Mouse (Mus musculus): ENCODE results near the gene Lpar1. TPM values are rescaled to one million over a fixed set of nuclear protein-coding genes. Genes with fewer than 3 reads are reported as not detected.
A peak's percentile ranks its signal among the peaks of the same experiment; 100 is the strongest.

Gene Lpar1
- polyA plus RNA-seq (2015; fragmentation: Nextera tagmentation; extraction: Ambion mirVana): 43.7 and 44.4 TPM in 2 replicates

DNA sequence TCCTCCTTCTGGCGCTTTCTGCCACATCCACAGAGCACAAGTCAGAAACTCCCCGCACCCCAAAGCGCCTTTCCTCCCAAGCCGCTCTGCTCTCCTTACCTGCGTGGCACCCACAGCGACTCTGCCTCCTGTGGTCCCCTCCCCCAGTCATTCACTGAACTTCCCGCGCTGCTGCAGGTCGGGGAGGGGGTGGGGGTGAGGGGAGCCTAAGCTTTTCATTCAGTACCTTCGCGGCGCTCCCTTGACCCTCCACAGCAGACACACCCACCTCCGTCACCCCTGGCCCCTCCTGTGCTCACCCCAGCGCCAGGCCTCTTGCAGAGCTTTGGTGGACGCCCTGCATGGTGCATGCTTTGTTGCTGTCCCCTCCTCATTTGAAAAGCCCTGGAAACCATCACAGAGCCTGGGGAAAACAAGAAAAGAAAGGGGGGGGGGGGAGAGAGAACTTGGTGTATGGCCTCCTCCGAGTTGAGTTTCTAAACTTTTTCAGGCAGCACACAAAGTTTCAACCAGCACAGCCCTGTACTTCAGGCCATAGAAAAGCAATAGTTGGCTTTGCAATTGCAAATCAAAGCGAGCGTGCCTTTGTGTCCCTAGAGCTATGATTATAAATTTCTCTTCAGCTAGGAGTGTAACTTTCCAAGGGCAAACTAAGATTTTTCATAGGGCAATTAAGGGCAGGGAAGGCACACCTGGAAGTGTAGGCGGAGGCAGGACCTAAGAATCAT, at the start of gene Lpar1:
TSS of gene Lpar1 (minus strand) at position 268 of the 728 bp plus-strand sequence.
- Histone ChIP-seq H3K4me2 (ENCODE audit: low read depth, low read length) (peak within 1 kb of the TSS; percentile 85), H3K4me3 (ENCODE audit: low read length) (peak within 1 kb of the TSS; percentile 82), H3K27me3 (ENCODE audit: control insufficient read depth, insufficient read depth, low read depth, low read length) (no peaks in the 10 kb centered on the region), H3K36me3 (ENCODE audit: control insufficient read depth, insufficient read depth, low read length) (no peaks in the 10 kb centered on the region), H3K9me3 (ENCODE audit: control insufficient read depth, low read length) (no peaks in the 10 kb centered on the region; the same call in 1 of the 2 replicates), H3K27ac (ENCODE audit: low read length) (peak within 1 kb of the TSS; percentile 91), H3K9ac (ENCODE audit: low read length) (peak within 1 kb of the TSS; percentile 84), H3K4me1 (replicated peaks; ENCODE audit: control insufficient read depth, insufficient read depth, low read length) (peaks cover 7% of the 10 kb centered on the region)
- peak; percentile 49 for ATAC-seq (ENCODE audit: low read depth)
- WGBS: 9% methylated on average over 19 of the region's 19 CpGs

DNA sequence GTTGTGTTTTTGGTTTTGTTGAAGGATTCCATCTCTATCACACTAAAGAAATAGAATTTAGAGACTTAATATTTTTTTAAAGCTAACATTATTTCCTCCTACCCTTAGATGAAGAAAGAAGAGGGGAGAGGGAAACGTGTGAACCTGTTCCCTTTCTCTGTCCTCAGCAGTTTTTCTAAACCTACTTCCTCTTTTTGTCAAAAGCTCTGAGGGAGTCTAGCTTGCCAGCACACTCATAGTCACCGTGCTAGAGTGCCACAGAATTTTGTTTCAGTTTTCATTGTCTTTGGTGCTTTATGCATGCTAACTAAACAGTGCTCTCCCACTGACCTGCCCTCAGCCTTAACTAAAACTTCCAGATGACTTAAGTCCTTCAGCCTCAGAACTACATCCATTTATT, 32.2 kb upstream of the Lpar1 start:
- no peak overlapping the region for H3K4me2 ChIP-seq (ENCODE audit: low read depth, low read length)
- WGBS: 27% methylated on average over 2 of the region's 2 CpGs
- H3K36me3 ChIP-seq (ENCODE audit: control insufficient read depth, insufficient read depth, low read length): no peaks in the 10 kb centered on the region
- H3K9ac ChIP-seq (ENCODE audit: low read length): no peak overlapping the region
- no peak overlapping the region for H3K4me3 ChIP-seq (ENCODE audit: low read length)
- no peaks in the 10 kb centered on the region for H3K27me3 ChIP-seq (ENCODE audit: control insufficient read depth, insufficient read depth, low read depth, low read length)
- ATAC-seq (ENCODE audit: low read depth): no peak
- H3K9me3 ChIP-seq (ENCODE audit: control insufficient read depth, low read length): no peaks in the 10 kb centered on the region
- H3K4me1 ChIP-seq (replicated peaks; ENCODE audit: control insufficient read depth, insufficient read depth, low read length): no peaks in the 10 kb centered on the region
- no peak overlapping the region for H3K27ac ChIP-seq (ENCODE audit: low read length)

DNA sequence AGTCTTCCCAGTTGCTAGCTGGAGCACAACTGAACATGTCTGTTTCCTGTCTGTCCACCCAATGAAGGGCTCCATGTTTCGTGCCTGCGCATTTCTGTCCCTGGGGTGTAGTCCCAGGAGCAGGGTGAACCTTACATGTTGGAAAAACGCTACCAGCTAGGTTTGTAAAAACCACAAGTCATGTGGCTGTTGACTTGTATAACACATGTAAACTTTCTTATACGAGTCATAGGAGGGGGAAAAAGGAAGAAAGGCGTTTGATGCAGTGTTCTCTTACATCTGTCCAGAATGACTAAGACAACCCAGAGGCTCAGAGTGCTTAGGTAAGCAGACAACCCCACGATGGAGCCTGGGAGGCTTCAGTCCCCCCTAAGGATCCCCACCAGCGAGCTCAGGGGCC, 27.5 kb upstream of the Lpar1 start:
- H3K27ac ChIP-seq (ENCODE audit: low read length): no peak overlapping the region
- H3K9ac ChIP-seq (ENCODE audit: low read length): no peak overlapping the region
- no peaks in the 10 kb centered on the region for H3K27me3 ChIP-seq (ENCODE audit: control insufficient read depth, insufficient read depth, low read depth, low read length)
- no peak overlapping the region for H3K4me3 ChIP-seq (ENCODE audit: low read length)
- no peaks in the 10 kb centered on the region for H3K36me3 ChIP-seq (ENCODE audit: control insufficient read depth, insufficient read depth, low read length)
- no peak overlapping the region for H3K4me2 ChIP-seq (ENCODE audit: low read depth, low read length)
- ATAC-seq (ENCODE audit: low read depth): no peak
- no peaks in the 10 kb centered on the region for H3K9me3 ChIP-seq (ENCODE audit: control insufficient read depth, low read length)
- 72% methylated on average over 7 of the region's 7 CpGs for WGBS
- peaks cover 3% of the 10 kb centered on the region for H3K4me1 ChIP-seq (replicated peaks; ENCODE audit: control insufficient read depth, insufficient read depth, low read length)

DNA sequence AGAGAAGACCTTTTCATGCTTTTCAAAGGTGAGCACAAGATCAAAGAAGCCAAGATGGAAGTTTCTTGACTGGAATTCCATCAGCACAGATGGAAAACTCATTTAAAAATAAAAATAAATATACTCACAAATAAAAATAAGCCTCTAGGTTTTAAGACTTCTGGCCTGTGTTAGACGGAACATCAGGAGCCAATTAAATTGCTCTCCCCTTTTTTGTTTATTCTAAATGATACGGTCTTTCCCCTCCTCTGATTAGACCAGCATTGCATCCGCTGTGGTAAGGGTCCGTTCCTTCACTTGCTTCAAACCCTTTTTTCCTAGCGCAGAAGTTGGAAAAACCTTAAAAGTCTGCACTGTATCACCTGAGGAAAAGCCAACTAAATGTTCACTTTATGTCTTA, 26.8 kb upstream of the Lpar1 start:
- Histone ChIP-seq H3K9ac (ENCODE audit: low read length) (no peak overlapping the region), H3K4me1 (replicated peaks; ENCODE audit: control insufficient read depth, insufficient read depth, low read length) (peaks cover 3% of the 10 kb centered on the region), H3K36me3 (ENCODE audit: control insufficient read depth, insufficient read depth, low read length) (no peaks in the 10 kb centered on the region), H3K4me3 (ENCODE audit: low read length) (no peak overlapping the region), H3K27ac (ENCODE audit: low read length) (no peak overlapping the region), H3K4me2 (ENCODE audit: low read depth, low read length) (no peak overlapping the region), H3K27me3 (ENCODE audit: control insufficient read depth, insufficient read depth, low read depth, low read length) (no peaks in the 10 kb centered on the region), H3K9me3 (ENCODE audit: control insufficient read depth, low read length) (no peaks in the 10 kb centered on the region)
- WGBS: 63% methylated on average over 5 of the region's 5 CpGs
- no peak for ATAC-seq (ENCODE audit: low read depth)

DNA sequence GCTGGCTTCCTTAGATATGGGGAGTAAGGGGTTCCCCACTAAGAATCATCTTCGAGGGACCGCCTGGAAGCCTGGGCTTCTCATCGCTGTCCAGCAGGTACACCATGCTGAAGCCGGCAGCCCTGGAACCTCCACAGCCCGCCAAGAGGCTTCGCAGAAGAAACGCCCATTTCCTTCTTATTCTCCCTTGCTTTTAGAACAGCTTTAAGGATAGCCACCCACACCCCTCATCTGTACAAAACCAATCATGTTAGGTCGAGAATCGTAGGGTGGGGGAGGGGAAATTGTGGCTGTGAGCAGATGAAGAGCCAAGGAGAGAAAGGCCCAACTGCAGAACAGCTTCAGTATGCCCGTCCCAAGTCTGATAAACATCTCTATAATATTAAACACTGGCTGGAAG, 26.4 kb upstream of the Lpar1 start:
- no peak overlapping the region for H3K27ac ChIP-seq (ENCODE audit: low read length)
- no peak for ATAC-seq (ENCODE audit: low read depth)
- no peaks in the 10 kb centered on the region for H3K27me3 ChIP-seq (ENCODE audit: control insufficient read depth, insufficient read depth, low read depth, low read length)
- no peaks in the 10 kb centered on the region for H3K36me3 ChIP-seq (ENCODE audit: control insufficient read depth, insufficient read depth, low read length)
- H3K9ac ChIP-seq (ENCODE audit: low read length): no peak overlapping the region
- H3K4me2 ChIP-seq (ENCODE audit: low read depth, low read length): no peak overlapping the region
- peaks cover 3% of the 10 kb centered on the region for H3K4me1 ChIP-seq (replicated peaks; ENCODE audit: control insufficient read depth, insufficient read depth, low read length)
- no peaks in the 10 kb centered on the region for H3K9me3 ChIP-seq (ENCODE audit: control insufficient read depth, low read length)
- no peak overlapping the region for H3K4me3 ChIP-seq (ENCODE audit: low read length)
- 59% methylated on average over 10 of the region's 10 CpGs for WGBS

DNA sequence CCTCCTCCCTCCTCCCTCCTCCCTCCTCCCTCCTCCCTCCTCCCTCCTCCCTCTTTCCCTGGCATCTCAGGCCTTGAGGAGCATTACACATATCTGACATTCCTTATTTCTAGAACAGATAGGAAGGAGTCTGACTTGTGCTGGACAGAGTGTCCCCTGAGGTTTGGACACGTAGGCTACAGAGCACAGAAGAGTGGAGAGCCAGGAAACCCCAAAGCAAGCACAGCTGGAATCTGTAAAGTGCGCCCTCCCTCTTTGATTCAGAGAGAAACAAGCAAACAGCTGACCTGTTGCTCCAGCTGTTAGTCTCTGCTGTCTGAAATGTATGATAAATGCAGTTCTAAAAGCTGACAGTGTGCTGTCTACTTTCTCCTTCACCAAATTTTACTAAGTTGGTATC, 24.8 kb upstream of the Lpar1 start:
- Histone ChIP-seq H3K9ac (ENCODE audit: low read length) (no peak overlapping the region), H3K27me3 (ENCODE audit: control insufficient read depth, insufficient read depth, low read depth, low read length) (no peaks in the 10 kb centered on the region), H3K4me2 (ENCODE audit: low read depth, low read length) (no peak overlapping the region), H3K36me3 (ENCODE audit: control insufficient read depth, insufficient read depth, low read length) (no peaks in the 10 kb centered on the region), H3K4me3 (ENCODE audit: low read length) (no peak overlapping the region), H3K4me1 (replicated peaks; ENCODE audit: control insufficient read depth, insufficient read depth, low read length) (peaks cover 3% of the 10 kb centered on the region), H3K9me3 (ENCODE audit: control insufficient read depth, low read length) (no peaks in the 10 kb centered on the region), H3K27ac (ENCODE audit: low read length) (0 out of 2 replicates have a peak overlapping the region, but pooled peaks have one; percentile 32)
- WGBS: 17% methylated on average over 2 of the region's 2 CpGs
- ATAC-seq (ENCODE audit: low read depth): peak; percentile 98

DNA sequence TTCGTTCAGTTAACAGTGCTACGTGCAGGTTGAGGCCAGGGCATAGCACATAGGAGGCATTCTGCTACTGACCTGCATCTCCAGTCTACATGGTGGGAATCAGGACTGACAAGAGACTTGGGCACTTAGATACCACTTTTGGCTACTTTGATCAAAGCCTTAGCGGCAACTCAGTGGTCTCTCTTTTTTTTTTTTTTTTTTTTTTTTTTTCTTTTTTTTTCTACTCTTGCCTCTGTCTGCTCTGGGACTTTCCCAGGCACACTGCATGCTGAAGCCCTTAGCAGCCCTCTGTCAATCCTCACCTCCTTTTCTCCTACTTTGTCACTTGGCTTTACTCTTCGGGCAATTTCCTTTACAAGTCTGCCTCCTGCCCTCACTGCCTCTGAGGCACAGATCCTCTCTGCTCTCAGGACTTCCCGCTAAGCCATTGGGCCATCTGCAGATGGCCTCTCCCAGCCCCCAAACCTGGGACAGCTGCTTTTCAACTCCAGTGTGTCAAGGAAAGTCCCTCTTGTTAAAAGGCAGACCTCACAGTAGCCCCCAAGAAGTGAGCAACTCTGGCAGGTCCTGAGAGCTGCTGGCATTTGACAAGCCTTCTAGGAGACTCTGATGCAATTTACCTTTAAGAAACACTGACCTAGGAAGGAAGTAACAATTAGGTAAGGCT, 23.8 kb upstream of the Lpar1 start:
- ATAC-seq (ENCODE audit: low read depth): no peak
- H3K4me3 ChIP-seq (ENCODE audit: low read length): no peak overlapping the region
- no peaks in the 10 kb centered on the region for H3K27me3 ChIP-seq (ENCODE audit: control insufficient read depth, insufficient read depth, low read depth, low read length)
- H3K9ac ChIP-seq (ENCODE audit: low read length): no peak overlapping the region
- H3K27ac ChIP-seq (ENCODE audit: low read length): no peak overlapping the region
- H3K4me2 ChIP-seq (ENCODE audit: low read depth, low read length): no peak overlapping the region
- H3K9me3 ChIP-seq (ENCODE audit: control insufficient read depth, low read length): no peaks in the 10 kb centered on the region
- no peaks in the 10 kb centered on the region for H3K36me3 ChIP-seq (ENCODE audit: control insufficient read depth, insufficient read depth, low read length)
- 40% methylated on average over 5 of the region's 5 CpGs for WGBS
- peaks cover 3% of the 10 kb centered on the region for H3K4me1 ChIP-seq (replicated peaks; ENCODE audit: control insufficient read depth, insufficient read depth, low read length)

DNA sequence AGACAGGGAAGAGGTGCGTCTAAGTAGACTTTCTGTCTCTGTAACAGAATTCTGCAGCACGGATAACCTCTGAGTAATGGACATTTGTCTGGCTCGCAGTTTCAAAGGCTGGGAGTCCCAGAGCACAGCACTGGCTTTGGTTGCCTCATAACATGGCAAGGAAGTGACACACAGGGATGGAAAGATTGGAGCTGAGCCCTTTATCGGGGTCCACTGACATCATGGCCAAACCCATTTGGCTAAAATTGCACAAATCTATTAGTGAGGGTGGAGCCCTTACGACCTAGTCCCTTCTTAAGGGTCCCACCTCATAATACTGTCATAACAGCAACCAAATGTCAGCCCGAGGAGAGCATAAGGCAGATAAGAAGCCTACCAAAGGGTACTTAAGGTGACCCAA, 22.1 kb upstream of the Lpar1 start:
- Histone ChIP-seq H3K9me3 (ENCODE audit: control insufficient read depth, low read length) (no peaks in the 10 kb centered on the region), H3K4me3 (ENCODE audit: low read length) (no peak overlapping the region), H3K27ac (ENCODE audit: low read length) (no peak overlapping the region), H3K9ac (ENCODE audit: low read length) (no peak overlapping the region), H3K4me2 (ENCODE audit: low read depth, low read length) (no peak overlapping the region), H3K36me3 (ENCODE audit: control insufficient read depth, insufficient read depth, low read length) (no peaks in the 10 kb centered on the region), H3K27me3 (ENCODE audit: control insufficient read depth, insufficient read depth, low read depth, low read length) (no peaks in the 10 kb centered on the region), H3K4me1 (replicated peaks; ENCODE audit: control insufficient read depth, insufficient read depth, low read length) (peaks cover 3% of the 10 kb centered on the region)
- WGBS: 77% methylated on average over 6 of the region's 6 CpGs
- no peak for ATAC-seq (ENCODE audit: low read depth)

DNA sequence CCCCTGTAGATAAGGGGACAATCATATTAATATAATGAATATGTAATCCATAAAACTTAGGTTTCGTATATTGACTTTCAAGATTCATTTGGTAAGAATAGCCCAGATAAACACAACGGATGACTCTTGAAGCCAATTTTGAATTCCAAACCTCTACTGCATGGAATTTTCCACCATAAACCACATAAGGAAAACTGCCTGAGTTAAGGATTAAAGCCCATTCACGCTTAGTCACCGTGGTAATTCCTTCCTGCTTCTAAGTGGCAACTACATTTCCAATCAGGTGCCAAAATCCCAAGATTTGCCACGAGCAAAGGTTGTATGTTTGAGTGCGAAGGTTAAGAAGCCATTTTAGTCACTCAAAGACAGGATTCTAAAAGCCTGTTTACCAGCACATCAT, 20.3 kb upstream of the Lpar1 start:
- H3K27ac ChIP-seq (ENCODE audit: low read length): no peak overlapping the region
- ATAC-seq (ENCODE audit: low read depth): no peak
- H3K4me2 ChIP-seq (ENCODE audit: low read depth, low read length): no peak overlapping the region
- H3K36me3 ChIP-seq (ENCODE audit: control insufficient read depth, insufficient read depth, low read length): no peaks in the 10 kb centered on the region
- no peaks in the 10 kb centered on the region for H3K9me3 ChIP-seq (ENCODE audit: control insufficient read depth, low read length)
- H3K4me3 ChIP-seq (ENCODE audit: low read length): no peak overlapping the region
- H3K4me1 ChIP-seq (replicated peaks; ENCODE audit: control insufficient read depth, insufficient read depth, low read length): peaks cover 3% of the 10 kb centered on the region
- H3K9ac ChIP-seq (ENCODE audit: low read length): no peak overlapping the region
- no peaks in the 10 kb centered on the region for H3K27me3 ChIP-seq (ENCODE audit: control insufficient read depth, insufficient read depth, low read depth, low read length)
- 69% methylated on average over 6 of the region's 6 CpGs for WGBS
